Mouse (Mus musculus) limb, embryonic 12.5 days (tissue): ENCODE results near the gene Fap. TPM values are rescaled to one million over a fixed set of nuclear protein-coding genes. Genes with fewer than 3 reads are reported as not detected.

ENCODE experiments used
- ATAC-seq: fragments of 200-750 bp; cut with Nextera tagmentation; 2 replicates; pipeline ENCODE4 v1.8.0; 2017; ENCODE audit warnings: low read depth, moderate TSS enrichment; ENCODE audit not compliant: insufficient number of reproducible peaks, insufficient read depth, low FRiP score, low TSS enrichment
- H3K27ac ChIP-seq: fragments of 300-500 bp; sonication (generic); 2 replicates; pipeline ENCODE4 v1.5.1; 2016; ENCODE audit warnings: mild to moderate bottlenecking, moderate library complexity
- H3K27me3 ChIP-seq: fragments of 300-500 bp; sonication (generic); 2 replicates; pipeline ENCODE4 v1.6.1; 2016; ENCODE audit warnings: mild to moderate bottlenecking, moderate library complexity
- H3K36me3 ChIP-seq: fragments of 300-500 bp; sonication (generic); 2 replicates; pipeline ENCODE4 v1.6.1; 2016; ENCODE audit warnings: mild to moderate bottlenecking, moderate library complexity
- H3K4me1 ChIP-seq: fragments of 300-500 bp; sonication (generic); replicated peaks from 2 replicates; pipeline ENCODE4 v1.6.1; 2016
- H3K4me2 ChIP-seq: fragments of 300-500 bp; sonication (generic); 2 replicates; pipeline ENCODE4 v1.6.1; 2016; ENCODE audit warnings: mild to moderate bottlenecking, moderate library complexity
- H3K4me3 ChIP-seq: fragments of 300-500 bp; sonication (generic); replicated peaks from 2 replicates; pipeline ENCODE4 v1.5.1; 2016; ENCODE audit warnings: mild to moderate bottlenecking
- H3K9ac ChIP-seq: fragments of 300-500 bp; sonication (generic); replicated peaks from 2 replicates; pipeline ENCODE4 v1.6.1; 2016; ENCODE audit warnings: mild to moderate bottlenecking, moderate library complexity
- H3K9me3 ChIP-seq: fragments of 300-500 bp; sonication (generic); 2 replicates; pipeline ENCODE4 v1.6.1; 2016; ENCODE audit warnings: mild to moderate bottlenecking, moderate library complexity
- WGBS: fragments of 180-500 bp; shearing (Covaris S2); methylation state at CpG from one replicate; pipeline ENCODE4 v1.1.7; 2016; 5-methylcytosine and 5-hydroxymethylcytosine counted together
- polyA plus RNA-seq: library from polyadenylated mRNA; unstranded; fragments of >200 nt; fragmentation: Nextera tagmentation; extraction: Ambion mirVana; gene quantifications from 2 replicates; pipeline ENCODE4 v1.2.1, GENCODE M21; 2016

Fap gene
- polyA plus RNA-seq, 1 experiment from 2014 or later = 2.8 TPM

- H3K9me3 ChIP-seq = no peaks in the 10 kb centered on the region
- 72% methylated on average over 3 of the region's 3 CpGs for WGBS
- H3K9ac ChIP-seq = no peak overlapping the region
- ATAC-seq = no peak
- H3K4me1 ChIP-seq = 0 out of 2 replicates have a peak, but pooled peaks cover 6% of the 10 kb centered on the region
- H3K4me2 ChIP-seq = no peak overlapping the region
- no peaks in the 10 kb centered on the region for H3K36me3 ChIP-seq
- no peak overlapping the region for H3K4me3 ChIP-seq
- H3K27ac ChIP-seq = peak overlapping the region; percentile 23; the same call in 1 of the 2 replicates
- H3K27me3 ChIP-seq = no peaks in the 10 kb centered on the region
Measured at GRCm38 (mm10) chr2:62574962-62575361, 1.1 kb upstream of the Fap start.

- Histone ChIP-seq H3K27ac (peak overlapping the region; percentile 62), H3K9ac (no peak overlapping the region), H3K4me3 (no peak overlapping the region), H3K27me3 (no peaks in the 10 kb centered on the region), H3K36me3 (no peaks in the 10 kb centered on the region), H3K9me3 (no peaks in the 10 kb centered on the region), H3K4me2 (peak overlapping the region; percentile 33), H3K4me1 (0 out of 2 replicates have a peak, but pooled peaks cover 6% of the 10 kb centered on the region)
- WGBS = 59% methylated on average over 7 of the region's 7 CpGs
- peak; percentile 58 for ATAC-seq
Measured at GRCm38 (mm10) chr2:62574250-62574649, 375 bp upstream of the Fap start.

GRCm38 (mm10) chr2:62573099-62573752 lies 649 bp downstream of the Fap start:
- H3K4me3 ChIP-seq = peak overlapping the region; percentile 8; the same call in 1 of the 2 replicates
- no peaks in the 10 kb centered on the region for H3K36me3 ChIP-seq
- no peak overlapping the region for H3K9ac ChIP-seq
- ATAC-seq = no peak
- no peaks in the 10 kb centered on the region for H3K9me3 ChIP-seq
- H3K4me2 ChIP-seq = peak overlapping the region; percentile 33
- 69% methylated on average over 10 of the region's 10 CpGs for WGBS
- no peaks in the 10 kb centered on the region for H3K27me3 ChIP-seq
- 0 out of 2 replicates have a peak, but pooled peaks cover 6% of the 10 kb centered on the region for H3K4me1 ChIP-seq
- peak overlapping the region; percentile 62 for H3K27ac ChIP-seq

- 89% methylated on average over 1 of the region's 1 CpGs for WGBS
- Histone ChIP-seq H3K9me3 (no peaks in the 10 kb centered on the region), H3K36me3 (no peaks in the 10 kb centered on the region), H3K4me1 (0 out of 2 replicates have a peak, but pooled peaks cover 8% of the 10 kb centered on the region), H3K9ac (no peak overlapping the region), H3K4me3 (no peak overlapping the region), H3K27ac (no peak overlapping the region), H3K27me3 (no peaks in the 10 kb centered on the region), H3K4me2 (no peak overlapping the region)
- ATAC-seq = no peak
Measured at GRCm38 (mm10) chr2:62564687-62565086, 9.2 kb downstream of the Fap start.

GRCm38 (mm10) chr2:62562661-62563485 lies 11.0 kb downstream of the Fap start:
- H3K4me3 ChIP-seq = no peak overlapping the region
- H3K9ac ChIP-seq = no peak overlapping the region
- H3K4me1 ChIP-seq = 0 out of 2 replicates have a peak, but pooled peaks cover 8% of the 10 kb centered on the region
- no peak overlapping the region for H3K27ac ChIP-seq
- H3K27me3 ChIP-seq = no peaks in the 10 kb centered on the region
- H3K9me3 ChIP-seq = no peaks in the 10 kb centered on the region
- no peak for ATAC-seq
- H3K36me3 ChIP-seq = no peaks in the 10 kb centered on the region
- no peak overlapping the region for H3K4me2 ChIP-seq
- 72% methylated on average over 5 of the region's 5 CpGs for WGBS

- Histone ChIP-seq H3K9me3 (peaks cover 3% of the 10 kb centered on the region; the same call in 1 of the 2 replicates), H3K36me3 (no peaks in the 10 kb centered on the region), H3K4me3 (no peak overlapping the region), H3K27me3 (no peaks in the 10 kb centered on the region), H3K9ac (no peak overlapping the region), H3K4me1 (no peaks in the 10 kb centered on the region), H3K27ac (no peak overlapping the region), H3K4me2 (no peak overlapping the region)
- 75% methylated on average over 2 of the region's 2 CpGs for WGBS
- no peak for ATAC-seq
Measured at GRCm38 (mm10) chr2:62557417-62557816, 16.5 kb downstream of the Fap start.

- 93% methylated on average over 9 of the region's 9 CpGs for whole genome bisulfite sequencing
- Histone ChIP-seq H3K4me2 (no peak overlapping the region), H3K9me3 (peaks cover 3% of the 10 kb centered on the region; the same call in 1 of the 2 replicates), H3K36me3 (no peaks in the 10 kb centered on the region), H3K27ac (no peak overlapping the region), H3K9ac (no peak overlapping the region), H3K4me3 (no peak overlapping the region), H3K4me1 (no peaks in the 10 kb centered on the region), H3K27me3 (no peaks in the 10 kb centered on the region)
- no peak for ATAC-seq
Measured at GRCm38 (mm10) chr2:62556349-62556748, 17.5 kb downstream of the Fap start.

- no peak for ATAC-seq
- H3K4me3 ChIP-seq = no peak overlapping the region
Measured at GRCm38 (mm10) chr2:62549659-62550058, 24.2 kb downstream of the Fap start.

GRCm38 (mm10) chr2:62549131-62549530 lies 24.7 kb downstream of the Fap start:
- Histone ChIP-seq H3K4me2 (no peak overlapping the region), H3K9ac (no peak overlapping the region), H3K36me3 (no peaks in the 10 kb centered on the region), H3K9me3 (no peaks in the 10 kb centered on the region), H3K27me3 (no peaks in the 10 kb centered on the region), H3K4me1 (no peaks in the 10 kb centered on the region), H3K4me3 (no peak overlapping the region), H3K27ac (no peak overlapping the region)
- WGBS = 77% methylated on average over 4 of the region's 4 CpGs
- no peak for ATAC-seq

More at GRCm38 (mm10) chr2:62549659-62550058, 24.2 kb downstream of the Fap start:
- Histone ChIP-seq H3K27ac (no peak overlapping the region), H3K27me3 (no peaks in the 10 kb centered on the region), H3K36me3 (no peaks in the 10 kb centered on the region), H3K9me3 (no peaks in the 10 kb centered on the region), H3K9ac (no peak overlapping the region), H3K4me2 (no peak overlapping the region), H3K4me1 (no peaks in the 10 kb centered on the region)
- WGBS = 81% methylated on average over 3 of the region's 3 CpGs

GRCm38 (mm10) chr2:62548104-62548503 lies 25.8 kb downstream of the Fap start:
- 92% methylated on average over 5 of the region's 5 CpGs for WGBS
- Histone ChIP-seq H3K9me3 (no peaks in the 10 kb centered on the region), H3K4me2 (no peak overlapping the region), H3K36me3 (no peaks in the 10 kb centered on the region), H3K27ac (no peak overlapping the region), H3K4me1 (no peaks in the 10 kb centered on the region), H3K4me3 (no peak overlapping the region), H3K27me3 (no peaks in the 10 kb centered on the region), H3K9ac (no peak overlapping the region)
- no peak for ATAC-seq

GRCm38 (mm10) chr2:62535483-62535882 lies 38.4 kb downstream of the Fap start:
- no peak overlapping the region for H3K9ac ChIP-seq
- no peaks in the 10 kb centered on the region for H3K4me1 ChIP-seq
- no peaks in the 10 kb centered on the region for H3K9me3 ChIP-seq
- H3K27ac ChIP-seq = no peak overlapping the region
- H3K4me2 ChIP-seq = no peak overlapping the region
- 90% methylated on average over 8 of the region's 8 CpGs for WGBS
- no peaks in the 10 kb centered on the region for H3K36me3 ChIP-seq
- no peak overlapping the region for H3K4me3 ChIP-seq
- ATAC-seq = no peak
- no peaks in the 10 kb centered on the region for H3K27me3 ChIP-seq
